Mouse (Mus musculus): ENCODE measurements around the gene Actl6a. TPM values are rescaled to one million over a fixed set of nuclear protein-coding genes. Genes with fewer than 3 reads are reported as not detected.

Gene Actl6a
- polyA plus RNA-seq, 1 experiment from 2014 or later: 153 TPM

DNA sequence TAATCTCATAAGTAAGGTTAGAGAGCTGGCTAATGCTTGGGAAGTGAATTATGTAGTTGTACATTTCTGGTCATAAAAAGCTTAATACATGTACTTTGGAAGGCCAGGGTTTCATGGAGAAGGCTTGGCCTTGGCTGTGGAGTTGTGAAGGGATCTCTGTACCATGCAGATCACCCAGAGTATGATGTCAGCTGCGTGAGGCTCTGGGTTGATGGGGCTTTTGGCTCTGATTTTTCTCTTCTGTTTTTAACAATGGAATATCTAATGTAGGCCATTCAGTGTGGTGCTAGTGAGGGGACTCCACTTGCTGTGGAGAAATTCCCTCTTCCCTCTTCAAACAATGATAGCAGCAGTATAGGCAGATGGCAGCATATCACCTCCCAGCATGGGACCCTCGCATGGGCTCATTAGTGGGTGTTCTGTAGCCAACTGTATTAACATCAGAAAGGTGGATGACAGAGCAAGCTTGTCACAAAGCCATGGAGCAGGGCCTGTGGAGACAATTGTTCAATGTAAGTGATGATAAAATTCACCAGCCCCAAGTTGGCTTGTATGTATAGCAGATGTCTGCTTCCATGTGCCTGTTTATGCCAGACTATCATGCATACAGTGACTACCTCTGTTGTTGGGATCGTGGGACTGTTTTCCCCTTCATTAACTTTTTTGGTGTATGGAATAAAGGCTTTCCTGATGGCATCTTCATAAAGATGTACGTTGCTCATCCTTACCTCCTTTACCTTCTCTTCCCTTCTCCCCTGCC is 43.9 kb downstream of the Actl6a start:
- H3K27me3 ChIP-seq (replicated peaks; ENCODE audit: control insufficient read depth, insufficient read depth, low read length): no peaks in the 10 kb centered on the region
- no peaks in the 10 kb centered on the region for H3K4me1 ChIP-seq (ENCODE audit: control insufficient read depth, insufficient read depth, low read length)
- DNase-seq (ENCODE audit: low spot score) (peak; percentile 60), ATAC-seq (peak; percentile 83)
- WGBS: 65% methylated on average over 4 of the region's 4 CpGs
- no peak overlapping the region for H3K27ac ChIP-seq (ENCODE audit: low read depth, low read length)
- H3K9ac ChIP-seq (ENCODE audit: low read length): no peak overlapping the region
- peaks cover 67% of the 10 kb centered on the region for H3K36me3 ChIP-seq (ENCODE audit: control insufficient read depth, insufficient read depth, low read length)
- no peaks in the 10 kb centered on the region for H3K9me3 ChIP-seq (replicated peaks; ENCODE audit: control insufficient read depth, low read length)
- H3K4me2 ChIP-seq (ENCODE audit: low read length): no peak overlapping the region
- no peak overlapping the region for H3K4me3 ChIP-seq (ENCODE audit: low read depth, low read length)

DNA sequence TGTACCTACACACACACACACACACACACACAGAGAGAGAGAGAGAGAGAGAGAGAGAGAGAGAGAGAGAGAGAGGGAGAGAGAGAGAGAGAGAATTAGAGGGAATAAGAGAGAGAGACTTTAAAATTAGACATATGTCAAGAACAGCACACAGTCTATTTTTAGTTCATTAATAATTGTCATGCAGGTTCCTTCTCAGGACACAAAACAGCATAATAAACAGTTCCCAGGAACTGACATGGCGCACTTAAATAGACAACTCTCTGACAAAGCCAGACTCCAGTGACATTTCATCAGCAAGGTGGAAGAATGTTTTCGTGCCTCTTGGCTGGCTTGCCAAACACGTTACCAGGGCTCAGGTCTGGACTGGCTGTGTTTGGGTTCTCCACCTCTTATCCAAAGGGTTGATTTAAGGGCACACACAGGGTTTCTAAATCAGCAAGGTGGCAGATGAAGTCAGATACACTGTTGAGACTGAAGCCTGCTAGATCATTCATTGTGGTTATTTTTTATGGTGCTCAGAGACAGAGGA is 48.4 kb downstream of the Actl6a start:
- H3K27me3 ChIP-seq (replicated peaks; ENCODE audit: control insufficient read depth, insufficient read depth, low read length): no peaks in the 10 kb centered on the region
- H3K27ac ChIP-seq (ENCODE audit: low read depth, low read length): no peak overlapping the region
- ATAC-seq (no peak), DNase-seq (ENCODE audit: low spot score) (no peak)
- no peak overlapping the region for H3K4me2 ChIP-seq (ENCODE audit: low read length)
- H3K9me3 ChIP-seq (replicated peaks; ENCODE audit: control insufficient read depth, low read length): no peaks in the 10 kb centered on the region
- H3K4me1 ChIP-seq (ENCODE audit: control insufficient read depth, insufficient read depth, low read length): no peaks in the 10 kb centered on the region
- peaks cover 34% of the 10 kb centered on the region for H3K36me3 ChIP-seq (ENCODE audit: control insufficient read depth, insufficient read depth, low read length)
- 92% methylated on average over 3 of the region's 3 CpGs for WGBS
- no peak overlapping the region for H3K4me3 ChIP-seq (ENCODE audit: low read depth, low read length)
- no peak overlapping the region for H3K9ac ChIP-seq (ENCODE audit: low read length)

- H3K9me3 ChIP-seq (replicated peaks; ENCODE audit: control insufficient read depth, low read length): no peaks in the 10 kb centered on the region
- ATAC-seq: no peak
- H3K4me3 ChIP-seq (ENCODE audit: low read depth, low read length): no peak overlapping the region
- no peaks in the 10 kb centered on the region for H3K36me3 ChIP-seq (ENCODE audit: control insufficient read depth, insufficient read depth, low read length)
- no peak overlapping the region for H3K4me2 ChIP-seq (ENCODE audit: low read length)
- no peaks in the 10 kb centered on the region for H3K4me1 ChIP-seq (ENCODE audit: control insufficient read depth, insufficient read depth, low read length)
- WGBS: 62% methylated on average over 5 of the region's 5 CpGs
- no peak overlapping the region for H3K27ac ChIP-seq (ENCODE audit: low read depth, low read length)
- DNase-seq (ENCODE audit: low spot score): no peak
- H3K9ac ChIP-seq (ENCODE audit: low read length): no peak overlapping the region
- no peaks in the 10 kb centered on the region for H3K27me3 ChIP-seq (replicated peaks; ENCODE audit: control insufficient read depth, insufficient read depth, low read length)
Observed at GRCm38 (mm10) chr3:32759212-32759611, 53.1 kb downstream of the Actl6a start.

- H3K9me3 ChIP-seq (replicated peaks; ENCODE audit: control insufficient read depth, low read length): no peaks in the 10 kb centered on the region
- H3K4me2 ChIP-seq (ENCODE audit: low read length): no peak overlapping the region
- no peak overlapping the region for H3K27ac ChIP-seq (ENCODE audit: low read depth, low read length)
- H3K9ac ChIP-seq (ENCODE audit: low read length): no peak overlapping the region
- no peaks in the 10 kb centered on the region for H3K4me1 ChIP-seq (ENCODE audit: control insufficient read depth, insufficient read depth, low read length)
- no peaks in the 10 kb centered on the region for H3K36me3 ChIP-seq (ENCODE audit: control insufficient read depth, insufficient read depth, low read length)
- ATAC-seq: no peak
- H3K4me3 ChIP-seq (ENCODE audit: low read depth, low read length): no peak overlapping the region
- 63% methylated on average over 8 of the region's 8 CpGs for WGBS
- H3K27me3 ChIP-seq (replicated peaks; ENCODE audit: control insufficient read depth, insufficient read depth, low read length): no peaks in the 10 kb centered on the region
- DNase-seq (ENCODE audit: low spot score): no peak
Observed at GRCm38 (mm10) chr3:32762962-32763361, 56.9 kb downstream of the Actl6a start.

GRCm38 (mm10) chr3:32763902-32764301 is 57.8 kb downstream of the Actl6a start:
- H3K4me2 ChIP-seq (ENCODE audit: low read length): no peak overlapping the region
- no peaks in the 10 kb centered on the region for H3K27me3 ChIP-seq (replicated peaks; ENCODE audit: control insufficient read depth, insufficient read depth, low read length)
- H3K36me3 ChIP-seq (ENCODE audit: control insufficient read depth, insufficient read depth, low read length): no peaks in the 10 kb centered on the region
- H3K9ac ChIP-seq (ENCODE audit: low read length): no peak overlapping the region
- ATAC-seq (no peak), DNase-seq (ENCODE audit: low spot score) (no peak)
- no peak overlapping the region for H3K27ac ChIP-seq (ENCODE audit: low read depth, low read length)
- WGBS: 51% methylated on average over 7 of the region's 7 CpGs
- no peaks in the 10 kb centered on the region for H3K4me1 ChIP-seq (ENCODE audit: control insufficient read depth, insufficient read depth, low read length)
- H3K9me3 ChIP-seq (replicated peaks; ENCODE audit: control insufficient read depth, low read length): no peaks in the 10 kb centered on the region
- H3K4me3 ChIP-seq (ENCODE audit: low read depth, low read length): no peak overlapping the region

DNA sequence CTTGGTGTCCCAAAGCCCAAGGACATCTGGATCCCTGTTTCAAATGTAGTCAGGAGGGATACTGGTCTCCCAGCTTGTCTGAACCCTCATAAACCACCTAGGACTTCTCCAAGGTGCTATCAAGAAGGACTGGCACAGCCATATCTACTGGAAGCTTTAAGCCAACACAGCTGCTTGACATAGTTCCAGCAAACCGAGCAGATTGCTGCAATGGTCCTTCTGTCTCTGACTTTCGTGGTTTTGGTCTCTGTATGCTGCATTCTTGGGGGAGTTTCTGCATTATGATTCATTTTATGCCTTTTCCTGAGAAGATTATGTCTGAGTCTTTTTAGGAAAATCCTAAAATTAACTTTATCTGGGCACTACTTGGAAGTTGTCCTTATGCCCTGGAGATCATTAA is 64.7 kb downstream of the Actl6a start:
- DNase-seq (ENCODE audit: low spot score): no peak
- no peak for ATAC-seq
- Histone ChIP-seq H3K27ac (ENCODE audit: low read depth, low read length) (no peak overlapping the region), H3K27me3 (replicated peaks; ENCODE audit: control insufficient read depth, insufficient read depth, low read length) (no peaks in the 10 kb centered on the region), H3K4me3 (ENCODE audit: low read depth, low read length) (no peak overlapping the region), H3K9ac (ENCODE audit: low read length) (no peak overlapping the region), H3K36me3 (ENCODE audit: control insufficient read depth, insufficient read depth, low read length) (no peaks in the 10 kb centered on the region), H3K4me1 (ENCODE audit: control insufficient read depth, insufficient read depth, low read length) (no peaks in the 10 kb centered on the region), H3K4me2 (ENCODE audit: low read length) (no peak overlapping the region), H3K9me3 (replicated peaks; ENCODE audit: control insufficient read depth, low read length) (no peaks in the 10 kb centered on the region)
- 81% methylated on average over 2 of the region's 2 CpGs for WGBS

Other genes with a start within 250 kb of the Actl6a start
- gene Kcnmb3, start 214.1 kb upstream of the Actl6a start, polyA plus RNA-seq (2014; fragmentation: Nextera tagmentation; extraction: Ambion mirVana): not detected in 2 replicates
- 43.6 and 49.0 TPM in 2 replicates for gene Zfp639, start 196.0 kb upstream of the Actl6a start, polyA plus RNA-seq (2014; fragmentation: Nextera tagmentation; extraction: Ambion mirVana)
- 25.0 and 27.5 TPM in 2 replicates for gene Mfn1, start 176.8 kb upstream of the Actl6a start, polyA plus RNA-seq (2014; fragmentation: Nextera tagmentation; extraction: Ambion mirVana)
- gene Gnb4, start 89.7 kb upstream of the Actl6a start, polyA plus RNA-seq (2014; fragmentation: Nextera tagmentation; extraction: Ambion mirVana): 73.0 and 81.5 TPM in 2 replicates
- 311 and 397 TPM in 2 replicates for gene Ndufb5, start 30.7 kb downstream of the Actl6a start, polyA plus RNA-seq (2014; fragmentation: Nextera tagmentation; extraction: Ambion mirVana)
- gene Mrpl47, start 31.3 kb downstream of the Actl6a start, polyA plus RNA-seq (2014; fragmentation: Nextera tagmentation; extraction: Ambion mirVana): 42.1 and 43.3 TPM in 2 replicates
- 6.0 and 6.7 TPM in 2 replicates for gene Usp13, start 111.2 kb downstream of the Actl6a start, polyA plus RNA-seq (2014; fragmentation: Nextera tagmentation; extraction: Ambion mirVana)